Mouse (Mus musculus): ENCODE measurements around the gene Hdac9. TPM values are rescaled to one million over a fixed set of nuclear protein-coding genes. Genes with fewer than 3 reads are reported as not detected.

The Hdac9 gene
- polyA plus RNA-seq, 1 experiment from 2014 or later = 3.2 TPM

GRCm38 (mm10) chr12:34238796-34239195, 678.1 kb downstream of the Hdac9 start:
- H3K9ac ChIP-seq (ENCODE audit: low read depth, low read length) = no peak overlapping the region
- H3K27ac ChIP-seq (ENCODE audit: low read length) = no peak overlapping the region
- H3K4me1 ChIP-seq (ENCODE audit: control insufficient read depth, insufficient read depth, low read length) = no peaks in the 10 kb centered on the region
- H3K36me3 ChIP-seq (ENCODE audit: control insufficient read depth, insufficient read depth, low read length) = no peaks in the 10 kb centered on the region
- no peak for ATAC-seq
- H3K4me2 ChIP-seq (ENCODE audit: low read depth, low read length) = no peak overlapping the region
- 86% methylated on average over 3 of the region's 3 CpGs for WGBS
- no peak overlapping the region for H3K4me3 ChIP-seq (ENCODE audit: low read length)
- no peaks in the 10 kb centered on the region for H3K27me3 ChIP-seq (replicated peaks; ENCODE audit: control insufficient read depth, insufficient read depth, low read length)
- H3K9me3 ChIP-seq (ENCODE audit: control insufficient read depth, low read length) = no peaks in the 10 kb centered on the region

GRCm38 (mm10) chr12:34231621-34232150, 685.2 kb downstream of the Hdac9 start:
- no peak overlapping the region for H3K4me2 ChIP-seq (ENCODE audit: low read depth, low read length)
- WGBS = 73% methylated on average over 4 of the region's 4 CpGs
- no peak for ATAC-seq
- H3K27ac ChIP-seq (ENCODE audit: low read length) = no peak overlapping the region
- H3K4me1 ChIP-seq (ENCODE audit: control insufficient read depth, insufficient read depth, low read length) = no peaks in the 10 kb centered on the region
- H3K27me3 ChIP-seq (replicated peaks; ENCODE audit: control insufficient read depth, insufficient read depth, low read length) = no peaks in the 10 kb centered on the region
- H3K9ac ChIP-seq (ENCODE audit: low read depth, low read length) = no peak overlapping the region
- H3K9me3 ChIP-seq (ENCODE audit: control insufficient read depth, low read length) = no peaks in the 10 kb centered on the region
- H3K4me3 ChIP-seq (ENCODE audit: low read length) = no peak overlapping the region
- no peaks in the 10 kb centered on the region for H3K36me3 ChIP-seq (ENCODE audit: control insufficient read depth, insufficient read depth, low read length)

GRCm38 (mm10) chr12:34224505-34224904, 692.4 kb downstream of the Hdac9 start:
- H3K4me3 ChIP-seq (ENCODE audit: low read length) = no peak overlapping the region
- H3K27me3 ChIP-seq (replicated peaks; ENCODE audit: control insufficient read depth, insufficient read depth, low read length) = no peaks in the 10 kb centered on the region

GRCm38 (mm10) chr12:34221014-34221413, 695.9 kb downstream of the Hdac9 start:
- Histone ChIP-seq H3K4me2 (ENCODE audit: low read depth, low read length) (no peak overlapping the region), H3K4me1 (ENCODE audit: control insufficient read depth, insufficient read depth, low read length) (no peaks in the 10 kb centered on the region), H3K4me3 (ENCODE audit: low read length) (no peak overlapping the region), H3K27ac (ENCODE audit: low read length) (no peak overlapping the region), H3K27me3 (replicated peaks; ENCODE audit: control insufficient read depth, insufficient read depth, low read length) (no peaks in the 10 kb centered on the region), H3K9me3 (ENCODE audit: control insufficient read depth, low read length) (no peaks in the 10 kb centered on the region), H3K36me3 (ENCODE audit: control insufficient read depth, insufficient read depth, low read length) (no peaks in the 10 kb centered on the region), H3K9ac (ENCODE audit: low read depth, low read length) (no peak overlapping the region)
- ATAC-seq = no peak
- 67% methylated on average over 9 of the region's 9 CpGs for WGBS

More at GRCm38 (mm10) chr12:34224505-34224904, 692.4 kb downstream of the Hdac9 start:
- Histone ChIP-seq H3K27ac (ENCODE audit: low read length) (no peak overlapping the region), H3K4me1 (ENCODE audit: control insufficient read depth, insufficient read depth, low read length) (no peaks in the 10 kb centered on the region), H3K4me2 (ENCODE audit: low read depth, low read length) (no peak overlapping the region), H3K9ac (ENCODE audit: low read depth, low read length) (no peak overlapping the region), H3K9me3 (ENCODE audit: control insufficient read depth, low read length) (no peaks in the 10 kb centered on the region), H3K36me3 (ENCODE audit: control insufficient read depth, insufficient read depth, low read length) (no peaks in the 10 kb centered on the region)
- no peak for ATAC-seq
- WGBS = 45% methylated on average over 2 of the region's 2 CpGs

GRCm38 (mm10) chr12:34220051-34220926, 696.6 kb downstream of the Hdac9 start:
- no peak for ATAC-seq

GRCm38 (mm10) chr12:34218561-34218960, 698.3 kb downstream of the Hdac9 start:
- no peaks in the 10 kb centered on the region for H3K36me3 ChIP-seq (ENCODE audit: control insufficient read depth, insufficient read depth, low read length)
- no peak overlapping the region for H3K4me3 ChIP-seq (ENCODE audit: low read length)
- H3K9ac ChIP-seq (ENCODE audit: low read depth, low read length) = no peak overlapping the region
- H3K4me1 ChIP-seq (ENCODE audit: control insufficient read depth, insufficient read depth, low read length) = no peaks in the 10 kb centered on the region
- no peak overlapping the region for H3K4me2 ChIP-seq (ENCODE audit: low read depth, low read length)
- H3K27me3 ChIP-seq (replicated peaks; ENCODE audit: control insufficient read depth, insufficient read depth, low read length) = no peaks in the 10 kb centered on the region
- 93% methylated on average over 2 of the region's 2 CpGs for WGBS
- no peak for ATAC-seq
- H3K9me3 ChIP-seq (ENCODE audit: control insufficient read depth, low read length) = no peaks in the 10 kb centered on the region
- H3K27ac ChIP-seq (ENCODE audit: low read length) = no peak overlapping the region

More at GRCm38 (mm10) chr12:34220051-34220926, 696.6 kb downstream of the Hdac9 start:
- Histone ChIP-seq H3K4me3 (ENCODE audit: low read length) (no peak overlapping the region), H3K9ac (ENCODE audit: low read depth, low read length) (no peak overlapping the region), H3K4me2 (ENCODE audit: low read depth, low read length) (no peak overlapping the region), H3K27me3 (replicated peaks; ENCODE audit: control insufficient read depth, insufficient read depth, low read length) (no peaks in the 10 kb centered on the region), H3K9me3 (ENCODE audit: control insufficient read depth, low read length) (no peaks in the 10 kb centered on the region), H3K27ac (ENCODE audit: low read length) (no peak overlapping the region), H3K4me1 (ENCODE audit: control insufficient read depth, insufficient read depth, low read length) (no peaks in the 10 kb centered on the region), H3K36me3 (ENCODE audit: control insufficient read depth, insufficient read depth, low read length) (no peaks in the 10 kb centered on the region)
- 45% methylated on average over 9 of the region's 9 CpGs for WGBS

GRCm38 (mm10) chr12:34215023-34216020, 701.6 kb downstream of the Hdac9 start:
- Histone ChIP-seq H3K27me3 (replicated peaks; ENCODE audit: control insufficient read depth, insufficient read depth, low read length) (no peaks in the 10 kb centered on the region), H3K9me3 (ENCODE audit: control insufficient read depth, low read length) (no peaks in the 10 kb centered on the region), H3K9ac (ENCODE audit: low read depth, low read length) (no peak overlapping the region), H3K36me3 (ENCODE audit: control insufficient read depth, insufficient read depth, low read length) (no peaks in the 10 kb centered on the region), H3K4me2 (ENCODE audit: low read depth, low read length) (no peak overlapping the region), H3K27ac (ENCODE audit: low read length) (no peak overlapping the region), H3K4me3 (ENCODE audit: low read length) (no peak overlapping the region), H3K4me1 (ENCODE audit: control insufficient read depth, insufficient read depth, low read length) (no peaks in the 10 kb centered on the region)
- no peak for ATAC-seq
- 50% methylated on average over 17 of the region's 17 CpGs for WGBS

- H3K4me3 ChIP-seq (ENCODE audit: low read length) = no peak overlapping the region
- WGBS = 55% methylated on average over 3 of the region's 3 CpGs
- H3K4me1 ChIP-seq (ENCODE audit: control insufficient read depth, insufficient read depth, low read length) = no peaks in the 10 kb centered on the region
- ATAC-seq = no peak
- H3K4me2 ChIP-seq (ENCODE audit: low read depth, low read length) = no peak overlapping the region
- no peaks in the 10 kb centered on the region for H3K36me3 ChIP-seq (ENCODE audit: control insufficient read depth, insufficient read depth, low read length)
- no peaks in the 10 kb centered on the region for H3K27me3 ChIP-seq (replicated peaks; ENCODE audit: control insufficient read depth, insufficient read depth, low read length)
- no peak overlapping the region for H3K27ac ChIP-seq (ENCODE audit: low read length)
- no peak overlapping the region for H3K9ac ChIP-seq (ENCODE audit: low read depth, low read length)
- no peaks in the 10 kb centered on the region for H3K9me3 ChIP-seq (ENCODE audit: control insufficient read depth, low read length)
Measured at GRCm38 (mm10) chr12:34212162-34212561, 704.7 kb downstream of the Hdac9 start.

GRCm38 (mm10) chr12:34201471-34201870, 715.4 kb downstream of the Hdac9 start:
- Histone ChIP-seq H3K4me3 (ENCODE audit: low read length) (no peak overlapping the region), H3K9ac (ENCODE audit: low read depth, low read length) (no peak overlapping the region), H3K9me3 (ENCODE audit: control insufficient read depth, low read length) (no peaks in the 10 kb centered on the region), H3K27ac (ENCODE audit: low read length) (no peak overlapping the region), H3K36me3 (ENCODE audit: control insufficient read depth, insufficient read depth, low read length) (no peaks in the 10 kb centered on the region), H3K4me1 (ENCODE audit: control insufficient read depth, insufficient read depth, low read length) (no peaks in the 10 kb centered on the region), H3K4me2 (ENCODE audit: low read depth, low read length) (no peak overlapping the region), H3K27me3 (replicated peaks; ENCODE audit: control insufficient read depth, insufficient read depth, low read length) (no peaks in the 10 kb centered on the region)
- WGBS = 87% methylated on average over 3 of the region's 3 CpGs
- ATAC-seq = no peak

All from intestine, embryonic 16.5 days (tissue).